Mouse (Mus musculus) C2C12 (cell line): ENCODE measurements around the gene Arl4c.

ENCODE experiments used
- CEBPB ChIP-seq: IDR thresholded peaks from one replicate; pipeline ENCODE4 v1.6.1; 2011; ENCODE audit warnings: low read depth, mild to moderate bottlenecking, control low read depth, moderate library complexity
- CTCF ChIP-seq: IDR thresholded peaks from one replicate; pipeline ENCODE4 v1.5.1; 2011; ENCODE audit not compliant: control insufficient read depth, insufficient read depth, insufficient read length
- USF1 ChIP-seq: IDR thresholded peaks from one replicate; pipeline ENCODE4 v1.6.1; 2011; ENCODE audit warnings: low read depth, mild to moderate bottlenecking, control low read depth, moderate library complexity

DNA sequence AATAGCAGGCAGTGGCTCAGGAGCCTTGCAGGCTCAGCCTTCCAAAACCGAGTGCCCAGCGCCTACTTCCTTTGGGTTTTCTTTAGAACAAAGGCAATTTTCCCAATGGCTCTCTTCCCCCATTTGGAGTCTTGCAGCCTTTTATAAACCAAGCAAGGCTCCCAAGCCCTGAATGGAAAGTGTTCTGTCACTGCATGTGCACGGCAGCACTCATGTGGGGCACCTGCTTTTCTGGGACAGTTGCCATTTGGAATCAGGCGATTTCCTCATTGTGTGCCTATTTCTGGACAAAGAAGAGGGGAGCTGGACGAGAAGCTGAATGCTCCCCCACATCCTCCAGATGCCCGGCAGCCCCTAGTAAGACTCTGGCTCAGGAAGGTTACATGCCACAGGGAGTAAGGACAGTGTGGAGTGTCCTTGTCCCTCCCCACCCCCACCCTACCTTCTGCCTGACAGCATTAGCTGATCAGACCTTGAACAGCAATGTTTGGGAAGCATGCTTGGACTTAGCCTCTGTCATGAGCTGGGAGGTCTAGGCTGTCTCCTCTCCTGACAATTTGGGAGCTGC lies 43.6 kb downstream of the Arl4c start:
- TF ChIP-seq CTCF = no peak
- no peak for TF ChIP-seq CEBPB
- no peak for TF ChIP-seq USF1
